Mouse (Mus musculus) C2C12 (cell line): ENCODE measurements at regions not wholly inside any gene's neighbourhood (a gene's known extent, or its start where the extent isn't known, plus 50 kb on each side); places are given as distances from the start of the nearest gene placed in this dataset.
A peak's percentile ranks its signal among the peaks of the same experiment; 100 is the strongest.

Source experiments
- H3K27me3 ChIP-seq: one replicate; pipeline ENCODE4 v1.6.1; 2011; ENCODE audit not compliant: control insufficient read depth, insufficient read depth, insufficient read length
- H3K36me3 ChIP-seq: one replicate; pipeline ENCODE4 v1.6.1; 2011; ENCODE audit not compliant: control insufficient read depth, insufficient read depth
- H3K4me3 ChIP-seq: one replicate; pipeline ENCODE4 v1.5.1; 2011; ENCODE audit warnings: mild to moderate bottlenecking, control low read depth; ENCODE audit not compliant: poor library complexity, insufficient read depth, severe bottlenecking
- H3K79me2 ChIP-seq: one replicate; pipeline ENCODE4 v1.6.1; 2011; ENCODE audit not compliant: control insufficient read depth, insufficient read depth
- H3K79me3 ChIP-seq: one replicate; pipeline ENCODE4 v1.6.1; 2011; ENCODE audit warnings: low read depth, control low read depth
- H3ac ChIP-seq: one replicate; pipeline ENCODE3; 2011; ENCODE audit warnings: low read depth; ENCODE audit not compliant: control insufficient read depth, insufficient read length
- CEBPB ChIP-seq: IDR thresholded peaks from one replicate; pipeline ENCODE4 v1.6.1; 2011; ENCODE audit warnings: low read depth, mild to moderate bottlenecking, control low read depth, moderate library complexity
- CTCF ChIP-seq: IDR thresholded peaks from one replicate; pipeline ENCODE4 v1.5.1; 2011; ENCODE audit not compliant: control insufficient read depth, insufficient read depth, insufficient read length
- FOSL1 ChIP-seq: IDR thresholded peaks from one replicate; pipeline ENCODE4 v1.8.0; 2011; ENCODE audit warnings: mild to moderate bottlenecking, low read length; ENCODE audit not compliant: poor library complexity, insufficient read depth, severe bottlenecking
- MAX ChIP-seq: IDR thresholded peaks from one replicate; pipeline ENCODE4 v1.6.1; 2011; ENCODE audit warnings: mild to moderate bottlenecking, control low read depth
- MYOD1 ChIP-seq: IDR thresholded peaks from one replicate; pipeline ENCODE4 v1.6.1; 2011; ENCODE audit warnings: low read depth; ENCODE audit not compliant: control insufficient read depth, insufficient read length
- MYOG ChIP-seq: IDR thresholded peaks from one replicate; pipeline ENCODE4 v1.6.1; 2011; ENCODE audit not compliant: control insufficient read depth, insufficient read length; ENCODE audit errors: extremely low read depth
- USF1 ChIP-seq: IDR thresholded peaks from one replicate; pipeline ENCODE4 v1.6.1; 2011; ENCODE audit warnings: low read depth, mild to moderate bottlenecking, control low read depth, moderate library complexity

- H3K27me3 ChIP-seq, result no peaks in the 10 kb centered on the region
- no peak overlapping the region for H3ac ChIP-seq
- H3K4me3 ChIP-seq, result no peak overlapping the region
- H3K79me2 ChIP-seq, result no peaks in the 10 kb centered on the region
- no peaks in the 10 kb centered on the region for H3K79me3 ChIP-seq
- H3K36me3 ChIP-seq, result no peaks in the 10 kb centered on the region
- TF ChIP-seq MAX, result no peak
- no peak for TF ChIP-seq USF1
- no peak for TF ChIP-seq CEBPB
- no peak for TF ChIP-seq MYOD1
- no peak for TF ChIP-seq CTCF
- TF ChIP-seq MYOG, result no peak
- TF ChIP-seq FOSL1, result no peak
Measured at GRCm38 (mm10) chr16:24076799-24077136, 88.1 kb upstream of the Bcl6 start.

GRCm38 (mm10) chr16:24076109-24076798 lies 87.6 kb upstream of the Bcl6 start:
- H3K79me3 ChIP-seq, result no peaks in the 10 kb centered on the region
- TF ChIP-seq CTCF (no peak), FOSL1 (no peak), MYOG (no peak), MYOD1 (no peak), USF1 (no peak), MAX (no peak), CEBPB (no peak)
- no peak overlapping the region for H3ac ChIP-seq
- no peaks in the 10 kb centered on the region for H3K36me3 ChIP-seq
- H3K79me2 ChIP-seq, result no peaks in the 10 kb centered on the region
- no peaks in the 10 kb centered on the region for H3K27me3 ChIP-seq
- H3K4me3 ChIP-seq, result no peak overlapping the region

GRCm38 (mm10) chr16:24073613-24074244 lies 85.1 kb upstream of the Bcl6 start:
- H3K36me3 ChIP-seq, result no peaks in the 10 kb centered on the region

DNA sequence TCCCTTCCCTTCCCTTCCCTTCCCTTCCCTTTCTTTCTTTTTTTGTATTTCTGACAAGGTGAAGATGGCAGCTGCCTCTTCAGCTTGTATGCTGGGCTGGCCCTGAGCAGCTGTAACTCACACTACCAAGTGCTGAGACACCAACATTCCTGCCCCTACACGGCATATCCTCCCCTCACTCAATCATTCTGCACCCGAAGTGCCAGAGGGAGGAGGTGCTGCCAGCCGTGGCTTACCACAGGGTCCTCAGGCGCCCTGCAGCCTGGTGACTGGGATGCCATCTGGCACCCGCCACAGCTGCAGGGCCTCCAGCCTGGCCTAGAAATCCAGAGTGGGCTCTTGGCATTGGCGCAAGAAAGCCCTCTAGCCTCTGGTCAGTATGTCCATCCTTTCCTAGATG lies 84.4 kb upstream of the Bcl6 start:
- TF ChIP-seq MAX (no peak), MYOD1 (peak; percentile 72), FOSL1 (no peak), USF1 (no peak), CEBPB (no peak), MYOG (no peak)
- Histone ChIP-seq H3K79me3 (no peaks in the 10 kb centered on the region), H3K79me2 (no peaks in the 10 kb centered on the region), H3K4me3 (no peak overlapping the region), H3ac (no peak overlapping the region), H3K36me3 (no peaks in the 10 kb centered on the region), H3K27me3 (no peaks in the 10 kb centered on the region)

More at GRCm38 (mm10) chr16:24073613-24074244, 85.1 kb upstream of the Bcl6 start:
- TF ChIP-seq MAX, result no peak
- peak; percentile 35 for TF ChIP-seq MYOD1
- no peak for TF ChIP-seq CEBPB
- TF ChIP-seq USF1, result no peak
- TF ChIP-seq CTCF, result no peak
- no peak for TF ChIP-seq MYOG
- TF ChIP-seq FOSL1, result no peak
- H3K27me3 ChIP-seq, result no peaks in the 10 kb centered on the region
- no peak overlapping the region for H3K4me3 ChIP-seq
- no peaks in the 10 kb centered on the region for H3K79me3 ChIP-seq
- H3K79me2 ChIP-seq, result no peaks in the 10 kb centered on the region
- H3ac ChIP-seq, result no peak overlapping the region

GRCm38 (mm10) chr16:24069411-24069810 lies 80.8 kb upstream of the Bcl6 start:
- Histone ChIP-seq H3K79me3 (no peaks in the 10 kb centered on the region), H3K4me3 (no peak overlapping the region), H3K27me3 (no peaks in the 10 kb centered on the region), H3K79me2 (no peaks in the 10 kb centered on the region), H3ac (no peak overlapping the region), H3K36me3 (no peaks in the 10 kb centered on the region)
- TF ChIP-seq CTCF (no peak), CEBPB (no peak), FOSL1 (no peak), MYOG (no peak), USF1 (no peak), MYOD1 (no peak), MAX (no peak)

GRCm38 (mm10) chr16:24068250-24068813 lies 79.7 kb upstream of the Bcl6 start:
- Histone ChIP-seq H3K27me3 (no peaks in the 10 kb centered on the region), H3ac (no peak overlapping the region), H3K79me3 (no peaks in the 10 kb centered on the region), H3K36me3 (no peaks in the 10 kb centered on the region), H3K4me3 (no peak overlapping the region), H3K79me2 (no peaks in the 10 kb centered on the region)
- TF ChIP-seq MYOD1 (no peak), CEBPB (no peak), USF1 (no peak), FOSL1 (no peak), CTCF (no peak), MYOG (no peak), MAX (no peak)
